Mouse (Mus musculus) frontal cortex, postnatal 25 days (tissue): ENCODE measurements at regions not wholly inside any gene's neighbourhood (a gene's known extent, or its start where the extent isn't known, plus 50 kb on each side); places are given as distances from the start of the nearest gene placed in this dataset.

Source experiments
- DNase-seq, 2 experiments: peaks; one replicate each; pipeline ENCODE4 v3.0.0; 2022; ENCODE audit warnings: low spot score in 2 of 2

GRCm38 (mm10) chr4:89400342-89400741, 89.5 kb upstream of the Cdkn2b start:
- no peak for DNase-seq

- no peak for DNase-seq
These were observed 88.4 kb upstream of the Cdkn2b start for GRCm38 (mm10) chr4:89399277-89399676.

- no peak for DNase-seq
These were observed 85.2 kb upstream of the Cdkn2b start for GRCm38 (mm10) chr4:89396020-89396419.

- DNase-seq, result no peak
These were observed 84.5 kb upstream of the Cdkn2b start for GRCm38 (mm10) chr4:89395336-89395735.

- no peak for DNase-seq
These were observed 82.4 kb upstream of the Cdkn2b start for GRCm38 (mm10) chr4:89393251-89393711.

GRCm38 (mm10) chr4:89392791-89393190, 82.0 kb upstream of the Cdkn2b start:
- DNase-seq, result no peak

- no peak for DNase-seq
These were observed 80.8 kb upstream of the Cdkn2b start for GRCm38 (mm10) chr4:89391463-89392308.

GRCm38 (mm10) chr4:89383548-89383947, 72.7 kb upstream of the Cdkn2b start:
- no peak for DNase-seq

- no peak for DNase-seq
These were observed 71.7 kb upstream of the Cdkn2b start for GRCm38 (mm10) chr4:89382434-89382976.

- no peak for DNase-seq
These were observed 70.9 kb upstream of the Cdkn2b start for GRCm38 (mm10) chr4:89381763-89382162.

- no peak for DNase-seq
These were observed 70.2 kb upstream of the Cdkn2b start for GRCm38 (mm10) chr4:89381077-89381476.

- DNase-seq, result no peak
These were observed 69.6 kb upstream of the Cdkn2b start for GRCm38 (mm10) chr4:89380330-89380945.

- no peak for DNase-seq
These were observed 68.9 kb upstream of the Cdkn2b start for GRCm38 (mm10) chr4:89379622-89380329.

- DNase-seq, result no peak
These were observed 61.8 kb upstream of the Cdkn2b start for GRCm38 (mm10) chr4:89372631-89373030.

- no peak for DNase-seq
These were observed 58.1 kb upstream of the Cdkn2b start for GRCm38 (mm10) chr4:89368850-89369524.

- no peak for DNase-seq
These were observed 55.8 kb upstream of the Cdkn2b start for GRCm38 (mm10) chr4:89366581-89367141.

- DNase-seq, result no peak
These were observed 55.0 kb upstream of the Cdkn2b start for GRCm38 (mm10) chr4:89365875-89366274.

GRCm38 (mm10) chr4:89363150-89363683, 52.4 kb upstream of the Cdkn2b start:
- DNase-seq, result no peak

GRCm38 (mm10) chr4:89362650-89363049, 51.8 kb upstream of the Cdkn2b start:
- DNase-seq, result no peak

GRCm38 (mm10) chr4:89361316-89361715, 50.5 kb upstream of the Cdkn2b start:
- DNase-seq, result no peak
